ENCODE assay signal across 11 mouse cellular contexts in the genomic region with DNA sequence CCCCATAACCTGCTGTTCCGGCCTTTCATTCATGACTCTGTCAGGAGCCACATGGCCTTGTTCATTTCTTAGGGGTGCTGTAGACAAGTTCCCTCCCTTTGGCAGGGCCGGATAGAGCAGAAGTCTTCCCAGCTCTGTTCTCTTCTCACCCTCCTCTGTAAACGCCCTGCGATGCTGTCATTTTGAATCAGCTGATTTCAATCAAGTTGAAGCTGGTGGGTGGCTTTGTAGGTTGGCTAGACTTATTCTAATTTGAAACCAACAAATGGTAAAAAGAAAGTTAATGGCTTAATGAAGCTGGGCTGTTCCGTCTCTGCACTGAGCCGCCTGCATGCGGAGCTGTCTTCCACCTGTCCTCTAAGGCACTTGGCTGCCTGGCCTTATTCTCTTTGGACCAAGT.
DNase-seq lines count a peak whose midpoint lies in the region.
"Had no signal": no experiment of that assay in that cellular context is flagged by ENCODE, and none has a peak within 500 bp of the region (broad histone marks: within the 10 kb centered on the region; RNA-seq: fewer than 3 reads in every experiment).

No protein-coding gene starts in this region.

- DNase-seq in frontal cortex, postnatal 36 days (ENCODE audit: low spot score in 2 of 2) = peak; percentile 33 to 36
- no peak for DNase-seq in frontal cortex, postnatal 14 days (ENCODE audit: low spot score in 2 of 2)
- peak; percentile 64 for DNase-seq in right cerebral cortex, adult 18-20 months
- no peak for DNase-seq in right cerebral cortex, postnatal 10 days (ENCODE audit: low spot score in 2 of 2)
- DNase-seq in layer of hippocampus, adult 9-11 months = peak; percentile 74
- no peak for DNase-seq in liver
- DNase-seq: adrenal gland, adult 2 months; adrenal gland, postnatal 25 days; cerebellum, adult 8-10 months; gastrocnemius, postnatal 14 days; heart, adult 2 months had no signal

Comparison
In these comparisons a context has a peak if more than half of its experiments do, and no peak if none do; other contexts are left out.
1. DNase-seq: peak in frontal cortex, postnatal 36 days (2 of 2), right cerebral cortex, adult 18-20 months (single experiment) and layer of hippocampus, adult 9-11 months (single experiment); none in frontal cortex, postnatal 14 days (0 of 2), right cerebral cortex, postnatal 10 days (0 of 2) and liver (single experiment).